Mouse (Mus musculus): ENCODE data around the gene Dock6. TPM values are rescaled to one million over a fixed set of nuclear protein-coding genes. Genes with fewer than 3 reads are reported as not detected.
"Not testable (repeated sequence)": the region's sequence is repeated elsewhere in the genome, so short reads cannot be mapped to it uniquely, and the experiment has no call there.

Dock6 gene
- polyA plus RNA-seq, 1 experiment from 2014 or later: 13.5 TPM

- no peak overlapping the region for H3K4me3 ChIP-seq (ENCODE audit: low read depth, low read length)
- no peaks in the 10 kb centered on the region for H3K36me3 ChIP-seq (ENCODE audit: control insufficient read depth, insufficient read depth, low read length)
- H3K27me3 ChIP-seq (ENCODE audit: control insufficient read depth, insufficient read depth, low read length): no peaks in the 10 kb centered on the region
- H3K9ac ChIP-seq (ENCODE audit: low read length): no peak overlapping the region
- ATAC-seq (ENCODE audit: low FRiP score, low TSS enrichment): peak; percentile 53; the same call in 1 of the 2 replicates
- no peaks in the 10 kb centered on the region for H3K4me1 ChIP-seq (replicated peaks; ENCODE audit: control insufficient read depth, insufficient read depth)
- 10% methylated on average over 20 of the region's 20 CpGs for WGBS
- peak; percentile 93 for TF ChIP-seq CTCF (IDR thresholded peaks at IDR 0.05; ENCODE audit: low read depth)
- no peak for TF ChIP-seq EP300 (optimal IDR thresholded peaks at IDR 0.05)
- no peaks in the 10 kb centered on the region for H3K9me3 ChIP-seq (ENCODE audit: control insufficient read depth, low read length)
- no peak overlapping the region for H3K27ac ChIP-seq (replicated peaks)
- DNase-seq (ENCODE audit: low spot score): peak; percentile 51
- H3K4me2 ChIP-seq (replicated peaks; ENCODE audit: low read depth): peak overlapping the region; percentile 36
These were observed 18.6 kb upstream of the Dock6 start for GRCm38 (mm10) chr9:21870879-21871524.

GRCm38 (mm10) chr9:21869290-21869689 lies 16.9 kb upstream of the Dock6 start:
- H3K36me3 ChIP-seq (ENCODE audit: control insufficient read depth, insufficient read depth, low read length); H3K4me2 ChIP-seq (replicated peaks; ENCODE audit: low read depth); H3K4me1 ChIP-seq (replicated peaks; ENCODE audit: control insufficient read depth, insufficient read depth); H3K27me3 ChIP-seq (ENCODE audit: control insufficient read depth, insufficient read depth, low read length); DNase-seq (ENCODE audit: low spot score); H3K9ac ChIP-seq (ENCODE audit: low read length); H3K4me3 ChIP-seq (ENCODE audit: low read depth, low read length); H3K27ac ChIP-seq (replicated peaks); H3K9me3 ChIP-seq (ENCODE audit: control insufficient read depth, low read length); ATAC-seq (ENCODE audit: low FRiP score, low TSS enrichment): not testable (repeated sequence)
- 56% methylated on average over 7 of the region's 7 CpGs for WGBS
- TF ChIP-seq CTCF (IDR thresholded peaks at IDR 0.05; ENCODE audit: low read depth): peak; percentile 66

GRCm38 (mm10) chr9:21867726-21868125 lies 15.3 kb upstream of the Dock6 start:
- Histone ChIP-seq H3K27me3 (ENCODE audit: control insufficient read depth, insufficient read depth, low read length) (no peaks in the 10 kb centered on the region), H3K4me3 (ENCODE audit: low read depth, low read length) (no peak overlapping the region), H3K4me1 (replicated peaks; ENCODE audit: control insufficient read depth, insufficient read depth) (no peaks in the 10 kb centered on the region), H3K27ac (replicated peaks) (no peak overlapping the region), H3K4me2 (replicated peaks; ENCODE audit: low read depth) (no peak overlapping the region), H3K9me3 (ENCODE audit: control insufficient read depth, low read length) (no peaks in the 10 kb centered on the region), H3K36me3 (ENCODE audit: control insufficient read depth, insufficient read depth, low read length) (no peaks in the 10 kb centered on the region), H3K9ac (ENCODE audit: low read length) (no peak overlapping the region)
- TF ChIP-seq CTCF (IDR thresholded peaks at IDR 0.05; ENCODE audit: low read depth) (no peak), EP300 (optimal IDR thresholded peaks at IDR 0.05) (no peak)
- DNase-seq (ENCODE audit: low spot score) (no peak), ATAC-seq (ENCODE audit: low FRiP score, low TSS enrichment) (no peak)
- WGBS: 77% methylated on average over 3 of the region's 3 CpGs

- no peak overlapping the region for H3K4me2 ChIP-seq (replicated peaks; ENCODE audit: low read depth)
- 26% methylated on average over 2 of the region's 2 CpGs for WGBS
- TF ChIP-seq EP300 (optimal IDR thresholded peaks at IDR 0.05) (no peak), CTCF (IDR thresholded peaks at IDR 0.05; ENCODE audit: low read depth) (no peak)
- H3K4me1 ChIP-seq (replicated peaks; ENCODE audit: control insufficient read depth, insufficient read depth): no peaks in the 10 kb centered on the region
- H3K27ac ChIP-seq (replicated peaks): no peak overlapping the region
- no peak for DNase-seq (ENCODE audit: low spot score)
- no peak for ATAC-seq (ENCODE audit: low FRiP score, low TSS enrichment)
- H3K9me3 ChIP-seq (ENCODE audit: control insufficient read depth, low read length): no peaks in the 10 kb centered on the region
- no peak overlapping the region for H3K9ac ChIP-seq (ENCODE audit: low read length)
- no peaks in the 10 kb centered on the region for H3K27me3 ChIP-seq (ENCODE audit: control insufficient read depth, insufficient read depth, low read length)
- no peaks in the 10 kb centered on the region for H3K36me3 ChIP-seq (ENCODE audit: control insufficient read depth, insufficient read depth, low read length)
- no peak overlapping the region for H3K4me3 ChIP-seq (ENCODE audit: low read depth, low read length)
These were observed 14.2 kb upstream of the Dock6 start for GRCm38 (mm10) chr9:21866641-21867040.

GRCm38 (mm10) chr9:21865673-21866398 lies 13.4 kb upstream of the Dock6 start:
- WGBS: 51% methylated on average over 5 of the region's 5 CpGs
- DNase-seq (ENCODE audit: low spot score): no peak
- Histone ChIP-seq H3K4me1 (replicated peaks; ENCODE audit: control insufficient read depth, insufficient read depth) (no peaks in the 10 kb centered on the region), H3K4me2 (replicated peaks; ENCODE audit: low read depth) (no peak overlapping the region), H3K9me3 (ENCODE audit: control insufficient read depth, low read length) (no peaks in the 10 kb centered on the region), H3K36me3 (ENCODE audit: control insufficient read depth, insufficient read depth, low read length) (no peaks in the 10 kb centered on the region), H3K9ac (ENCODE audit: low read length) (no peak overlapping the region), H3K4me3 (ENCODE audit: low read depth, low read length) (no peak overlapping the region), H3K27me3 (ENCODE audit: control insufficient read depth, insufficient read depth, low read length) (no peaks in the 10 kb centered on the region), H3K27ac (replicated peaks) (no peak overlapping the region)
- no peak for ATAC-seq (ENCODE audit: low FRiP score, low TSS enrichment)
- no peak for TF ChIP-seq CTCF (IDR thresholded peaks at IDR 0.05; ENCODE audit: low read depth)
- no peak for TF ChIP-seq EP300 (optimal IDR thresholded peaks at IDR 0.05)

- DNase-seq (ENCODE audit: low spot score): no peak
- Histone ChIP-seq H3K9ac (ENCODE audit: low read length) (no peak overlapping the region), H3K9me3 (ENCODE audit: control insufficient read depth, low read length) (no peaks in the 10 kb centered on the region), H3K4me2 (replicated peaks; ENCODE audit: low read depth) (no peak overlapping the region), H3K36me3 (ENCODE audit: control insufficient read depth, insufficient read depth, low read length) (no peaks in the 10 kb centered on the region), H3K27ac (replicated peaks) (no peak overlapping the region), H3K27me3 (ENCODE audit: control insufficient read depth, insufficient read depth, low read length) (no peaks in the 10 kb centered on the region), H3K4me1 (replicated peaks; ENCODE audit: control insufficient read depth, insufficient read depth) (no peaks in the 10 kb centered on the region), H3K4me3 (ENCODE audit: low read depth, low read length) (no peak overlapping the region)
- no peak for ATAC-seq (ENCODE audit: low FRiP score, low TSS enrichment)
- 54% methylated on average over 1 of the region's 1 CpGs for WGBS
- TF ChIP-seq EP300 (optimal IDR thresholded peaks at IDR 0.05): no peak
- TF ChIP-seq CTCF (IDR thresholded peaks at IDR 0.05; ENCODE audit: low read depth): no peak
These were observed 9.7 kb upstream of the Dock6 start for GRCm38 (mm10) chr9:21862181-21862580.

- not testable (repeated sequence) for H3K4me3 ChIP-seq (ENCODE audit: low read depth, low read length); DNase-seq (ENCODE audit: low spot score); ATAC-seq (ENCODE audit: low FRiP score, low TSS enrichment); H3K36me3 ChIP-seq (ENCODE audit: control insufficient read depth, insufficient read depth, low read length); H3K27ac ChIP-seq (replicated peaks); H3K9me3 ChIP-seq (ENCODE audit: control insufficient read depth, low read length); H3K4me1 ChIP-seq (replicated peaks; ENCODE audit: control insufficient read depth, insufficient read depth); H3K4me2 ChIP-seq (replicated peaks; ENCODE audit: low read depth); H3K9ac ChIP-seq (ENCODE audit: low read length); H3K27me3 ChIP-seq (ENCODE audit: control insufficient read depth, insufficient read depth, low read length)
- WGBS: 69% methylated on average over 6 of the region's 6 CpGs
These were observed 7.9 kb upstream of the Dock6 start for GRCm38 (mm10) chr9:21860349-21860748.

All from stomach, postnatal 0 days (tissue).